Mouse (Mus musculus) hindbrain, embryonic 12.5 days (tissue): ENCODE data around the gene Mapk1ip1l. TPM values are rescaled to one million over a fixed set of nuclear protein-coding genes. Genes with fewer than 3 reads are reported as not detected.

Source experiments
- ATAC-seq: fragments of 200-750 bp; cut with Nextera tagmentation; 2 replicates; pipeline ENCODE4 v1.8.0; 2017; ENCODE audit warnings: moderate TSS enrichment; ENCODE audit not compliant: low FRiP score
- H3K27ac ChIP-seq: fragments of 300-500 bp; sonication (generic); 2 replicates; pipeline ENCODE4 v1.5.1; 2016; ENCODE audit warnings: mild to moderate bottlenecking
- H3K27me3 ChIP-seq: fragments of 300-500 bp; sonication (generic); 2 replicates; pipeline ENCODE4 v1.6.1; 2016; ENCODE audit warnings: mild to moderate bottlenecking
- H3K36me3 ChIP-seq: fragments of 300-500 bp; sonication (generic); 2 replicates; pipeline ENCODE4 v1.6.1; 2016; ENCODE audit warnings: mild to moderate bottlenecking
- H3K4me1 ChIP-seq: fragments of 300-500 bp; sonication (generic); 2 replicates; pipeline ENCODE4 v1.6.1; 2016
- H3K4me2 ChIP-seq: fragments of 300-500 bp; sonication (generic); replicated peaks from 2 replicates; pipeline ENCODE4 v1.6.1; 2016; ENCODE audit warnings: mild to moderate bottlenecking
- H3K4me3 ChIP-seq: fragments of 300-500 bp; sonication (generic); 2 replicates; pipeline ENCODE4 v1.5.1; 2016; ENCODE audit warnings: mild to moderate bottlenecking
- H3K9ac ChIP-seq: fragments of 300-500 bp; sonication (generic); 2 replicates; pipeline ENCODE4 v1.6.1; 2016; ENCODE audit warnings: mild to moderate bottlenecking, moderate library complexity
- H3K9me3 ChIP-seq: fragments of 300-500 bp; sonication (generic); replicated peaks from 2 replicates; pipeline ENCODE4 v1.6.1; 2016; ENCODE audit warnings: mild to moderate bottlenecking
- WGBS: fragments of 180-500 bp; shearing (Covaris S2); methylation state at CpG from one replicate; pipeline ENCODE4 v1.1.7; 2016; 5-methylcytosine and 5-hydroxymethylcytosine counted together
- polyA plus RNA-seq: library from polyadenylated mRNA; unstranded; fragments of >200 nt; fragmentation: Nextera tagmentation; extraction: Ambion mirVana; gene quantifications from 2 replicates; pipeline ENCODE4 v1.2.1, GENCODE M21; 2016

Gene Mapk1ip1l
- 79.8 and 85.3 TPM in 2 replicates for polyA plus RNA-seq

GRCm38 (mm10) chr14:47297785-47298407, at the start of gene Mapk1ip1l:
TSS of gene Mapk1ip1l (plus strand) at chr14:47298266.
- Histone ChIP-seq H3K9me3 (no peaks in the 10 kb centered on the region), H3K4me3 (peak within 1 kb of the TSS; percentile 91), H3K27me3 (no peaks in the 10 kb centered on the region), H3K36me3 (no peaks in the 10 kb centered on the region), H3K4me2 (peak within 1 kb of the TSS; percentile 82), H3K4me1 (peaks cover 23% of the 10 kb centered on the region), H3K9ac (peak within 1 kb of the TSS; percentile 99), H3K27ac (peak within 1 kb of the TSS; percentile 99)
- peak; percentile 90 for ATAC-seq
- WGBS, result 2% methylated on average over 34 of the region's 34 CpGs

GRCm38 (mm10) chr14:47249839-47250238, 48.2 kb upstream of the Mapk1ip1l start:
- 89% methylated on average over 6 of the region's 6 CpGs for WGBS
- no peak overlapping the region for H3K9ac ChIP-seq
- no peaks in the 10 kb centered on the region for H3K4me1 ChIP-seq
- no peak overlapping the region for H3K4me3 ChIP-seq
- H3K4me2 ChIP-seq, result no peak overlapping the region
- no peaks in the 10 kb centered on the region for H3K27me3 ChIP-seq
- peaks cover 52% of the 10 kb centered on the region for H3K36me3 ChIP-seq
- no peaks in the 10 kb centered on the region for H3K9me3 ChIP-seq
- no peak overlapping the region for H3K27ac ChIP-seq
- ATAC-seq, result no peak

DNA sequence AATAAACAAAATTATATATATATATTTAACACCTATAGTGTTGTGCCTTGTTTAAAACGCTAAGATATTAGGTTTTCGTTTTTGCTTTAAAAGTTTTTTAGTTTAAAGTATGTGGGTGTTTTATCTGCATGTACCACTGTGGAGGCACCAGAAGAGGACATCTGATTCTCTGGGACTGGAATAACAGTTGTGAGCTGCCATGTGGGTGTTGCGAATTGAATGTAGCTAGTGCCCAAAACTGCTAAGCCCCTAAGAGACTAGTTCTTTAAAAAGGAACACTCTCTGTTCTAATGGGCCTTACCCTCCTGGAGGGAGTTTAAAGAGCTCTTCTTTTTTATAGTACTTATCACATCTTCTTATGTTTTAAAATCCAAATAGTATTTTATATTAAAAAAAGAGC, 33.2 kb upstream of the Mapk1ip1l start:
- 96% methylated on average over 3 of the region's 3 CpGs for WGBS
- Histone ChIP-seq H3K4me3 (no peak overlapping the region), H3K9me3 (no peaks in the 10 kb centered on the region), H3K27ac (no peak overlapping the region), H3K4me2 (no peak overlapping the region), H3K36me3 (peaks cover 54% of the 10 kb centered on the region), H3K27me3 (no peaks in the 10 kb centered on the region), H3K4me1 (no peaks in the 10 kb centered on the region), H3K9ac (no peak overlapping the region)
- no peak for ATAC-seq

GRCm38 (mm10) chr14:47265829-47266228, 32.2 kb upstream of the Mapk1ip1l start:
- H3K27ac ChIP-seq, result no peak overlapping the region
- H3K27me3 ChIP-seq, result no peaks in the 10 kb centered on the region
- H3K9me3 ChIP-seq, result no peaks in the 10 kb centered on the region
- H3K36me3 ChIP-seq, result peaks cover 53% of the 10 kb centered on the region
- H3K4me3 ChIP-seq, result no peak overlapping the region
- no peak overlapping the region for H3K4me2 ChIP-seq
- no peak for ATAC-seq
- no peak overlapping the region for H3K9ac ChIP-seq
- H3K4me1 ChIP-seq, result no peaks in the 10 kb centered on the region
- 93% methylated on average over 8 of the region's 8 CpGs for WGBS

GRCm38 (mm10) chr14:47269056-47269455, 29.0 kb upstream of the Mapk1ip1l start:
- Histone ChIP-seq H3K4me2 (no peak overlapping the region), H3K9me3 (no peaks in the 10 kb centered on the region), H3K9ac (no peak overlapping the region), H3K36me3 (peaks cover 55% of the 10 kb centered on the region), H3K27me3 (no peaks in the 10 kb centered on the region), H3K27ac (no peak overlapping the region), H3K4me3 (no peak overlapping the region), H3K4me1 (no peaks in the 10 kb centered on the region)
- WGBS, result 94% methylated on average over 4 of the region's 4 CpGs
- ATAC-seq, result no peak

DNA sequence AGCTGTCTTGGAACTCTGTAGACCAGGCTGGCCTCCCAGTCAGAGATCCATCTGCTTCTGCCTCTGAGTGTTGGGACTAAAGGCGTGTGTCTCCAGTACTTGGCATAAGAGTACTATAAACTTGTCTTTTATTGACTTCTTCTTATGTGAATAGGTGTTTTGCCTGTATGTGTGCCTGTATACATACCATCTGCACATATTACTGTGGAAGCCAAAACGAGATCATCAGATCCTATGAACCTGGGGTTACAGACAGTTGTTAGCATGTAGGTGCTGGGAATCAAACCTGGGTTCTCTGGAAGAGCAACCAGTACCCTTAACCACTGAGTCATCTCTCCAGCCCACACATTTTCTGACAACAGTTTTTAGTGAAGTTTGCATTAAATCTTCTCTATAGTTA, 28.4 kb upstream of the Mapk1ip1l start:
- no peaks in the 10 kb centered on the region for H3K27me3 ChIP-seq
- no peaks in the 10 kb centered on the region for H3K9me3 ChIP-seq
- H3K4me3 ChIP-seq, result no peak overlapping the region
- 97% methylated on average over 2 of the region's 2 CpGs for WGBS
- H3K27ac ChIP-seq, result no peak overlapping the region
- 0 out of 2 replicates have a peak, but pooled peaks cover 2% of the 10 kb centered on the region for H3K4me1 ChIP-seq
- no peak for ATAC-seq
- no peak overlapping the region for H3K4me2 ChIP-seq
- H3K36me3 ChIP-seq, result peaks cover 55% of the 10 kb centered on the region
- no peak overlapping the region for H3K9ac ChIP-seq

GRCm38 (mm10) chr14:47273751-47274150, 24.3 kb upstream of the Mapk1ip1l start:
- H3K4me2 ChIP-seq, result no peak overlapping the region
- H3K4me1 ChIP-seq, result peaks cover 12% of the 10 kb centered on the region
- no peak overlapping the region for H3K4me3 ChIP-seq
- ATAC-seq, result no peak
- H3K36me3 ChIP-seq, result peaks cover 28% of the 10 kb centered on the region
- H3K9ac ChIP-seq, result no peak overlapping the region
- no peak overlapping the region for H3K27ac ChIP-seq
- no peaks in the 10 kb centered on the region for H3K27me3 ChIP-seq
- 76% methylated on average over 3 of the region's 3 CpGs for WGBS
- H3K9me3 ChIP-seq, result no peaks in the 10 kb centered on the region

- no peak overlapping the region for H3K9ac ChIP-seq
- H3K4me3 ChIP-seq, result peak overlapping the region; percentile 86
- H3K27me3 ChIP-seq, result no peaks in the 10 kb centered on the region
- H3K4me1 ChIP-seq, result peaks cover 12% of the 10 kb centered on the region
- no peak for ATAC-seq
- no peak overlapping the region for H3K27ac ChIP-seq
- 19% methylated on average over 3 of the region's 3 CpGs for WGBS
- peaks cover 19% of the 10 kb centered on the region; the same call in 1 of the 2 replicates for H3K36me3 ChIP-seq
- H3K9me3 ChIP-seq, result no peaks in the 10 kb centered on the region
- H3K4me2 ChIP-seq, result peak overlapping the region; percentile 65
These were observed 22.6 kb upstream of the Mapk1ip1l start for GRCm38 (mm10) chr14:47275417-47275816.

- Histone ChIP-seq H3K4me2 (peak overlapping the region; percentile 65), H3K36me3 (peaks cover 14% of the 10 kb centered on the region; the same call in 1 of the 2 replicates), H3K9ac (peak overlapping the region; percentile 90), H3K9me3 (no peaks in the 10 kb centered on the region), H3K27ac (peak overlapping the region; percentile 97), H3K4me1 (peaks cover 12% of the 10 kb centered on the region), H3K4me3 (peak overlapping the region; percentile 86), H3K27me3 (no peaks in the 10 kb centered on the region)
- peak; percentile 7 for ATAC-seq
- WGBS, result 3% methylated on average over 22 of the region's 22 CpGs
These were observed 21.9 kb upstream of the Mapk1ip1l start for GRCm38 (mm10) chr14:47276036-47276603.

DNA sequence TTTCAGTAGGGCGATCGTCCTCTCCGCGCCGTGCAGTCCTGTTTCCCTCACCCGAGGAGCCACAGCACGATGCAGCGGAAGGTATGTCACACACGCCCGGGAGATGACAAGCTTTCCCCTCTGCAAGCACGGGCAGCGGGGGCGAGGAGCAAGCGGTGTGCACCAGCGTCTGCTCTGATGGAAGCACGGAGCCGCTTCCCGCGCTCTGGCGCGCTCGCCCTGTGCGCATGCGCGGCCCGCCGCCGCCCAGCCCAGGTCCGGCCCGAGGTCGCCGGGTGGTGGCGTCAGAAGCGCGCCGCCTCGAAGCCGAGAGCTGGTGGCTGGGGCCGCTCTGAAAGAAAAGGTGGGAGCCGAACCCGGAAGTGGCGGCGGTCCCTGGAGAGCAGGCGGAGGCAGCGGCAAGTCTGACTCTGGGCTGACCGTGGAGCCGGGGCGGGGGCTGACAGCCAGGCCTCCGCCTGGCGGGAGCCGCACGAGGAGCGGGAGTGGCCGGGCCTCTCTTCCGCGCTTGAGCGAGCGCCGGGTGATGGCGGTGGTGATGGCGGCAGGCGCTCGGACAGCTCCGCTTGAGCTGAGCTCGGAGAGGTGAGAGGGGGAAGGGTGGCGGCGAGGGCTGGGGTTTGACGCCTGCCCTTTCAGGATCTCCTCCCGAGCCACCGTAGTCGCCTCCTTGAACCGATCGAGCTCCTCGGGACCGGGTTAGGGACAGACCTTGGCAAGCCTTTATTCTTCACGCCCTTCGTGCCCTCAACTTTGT, 21.3 kb upstream of the Mapk1ip1l start, which contains the start of the genes Wdhd1 and Socs4:
TSS of gene Wdhd1 (minus strand) at position 221 of the 757 bp plus-strand sequence.
TSS of gene Socs4 (plus strand) at position 295 of the 757 bp plus-strand sequence.
- WGBS, result under 1% methylated on average over 77 of the region's 77 CpGs
- Histone ChIP-seq H3K36me3 (peaks cover 7% of the 10 kb centered on the region; the same call in 1 of the 2 replicates), H3K27ac (peak within 1 kb of the TSS; percentile 97), H3K4me2 (peak within 1 kb of the TSS; percentile 65), H3K4me3 (peak within 1 kb of the TSS; percentile 86), H3K27me3 (no peaks in the 10 kb centered on the region), H3K9me3 (no peaks in the 10 kb centered on the region), H3K4me1 (peaks cover 12% of the 10 kb centered on the region), H3K9ac (peak within 1 kb of the TSS; percentile 90)
- peak; percentile 96 for ATAC-seq

GRCm38 (mm10) chr14:47279058-47279457, 19.0 kb upstream of the Mapk1ip1l start:
- Histone ChIP-seq H3K27ac (no peak overlapping the region), H3K4me3 (no peak overlapping the region), H3K4me2 (no peak overlapping the region), H3K9me3 (no peaks in the 10 kb centered on the region), H3K36me3 (0 out of 2 replicates have a peak, but pooled peaks cover 3% of the 10 kb centered on the region), H3K9ac (no peak overlapping the region), H3K4me1 (peaks cover 12% of the 10 kb centered on the region), H3K27me3 (no peaks in the 10 kb centered on the region)
- 82% methylated on average over 2 of the region's 2 CpGs for WGBS
- ATAC-seq, result no peak

DNA sequence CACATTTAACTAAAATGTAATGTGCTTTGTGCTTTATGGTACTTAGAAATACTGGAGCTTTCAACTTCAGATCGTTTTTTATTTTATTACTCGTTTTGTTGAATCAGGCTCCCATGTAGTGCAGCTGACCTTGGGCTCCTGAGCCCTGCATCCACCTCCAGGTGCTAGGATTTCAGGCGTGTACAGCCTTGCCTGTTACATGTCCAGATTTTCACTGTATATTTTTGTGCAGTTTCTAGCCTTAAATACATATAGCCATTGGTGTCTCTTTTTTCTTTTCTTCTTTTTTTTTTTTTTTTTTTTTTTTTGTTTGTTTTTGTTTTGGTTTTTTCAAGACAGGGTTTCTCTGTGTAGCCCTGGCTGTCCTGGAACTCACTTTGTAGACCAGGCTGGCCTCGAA, 16.5 kb upstream of the Mapk1ip1l start:
- Histone ChIP-seq H3K9ac (no peak overlapping the region), H3K27ac (no peak overlapping the region), H3K4me1 (peaks cover 4% of the 10 kb centered on the region; the same call in 1 of the 2 replicates), H3K4me3 (no peak overlapping the region), H3K27me3 (no peaks in the 10 kb centered on the region), H3K36me3 (0 out of 2 replicates have a peak, but pooled peaks cover 3% of the 10 kb centered on the region), H3K9me3 (no peaks in the 10 kb centered on the region), H3K4me2 (no peak overlapping the region)
- ATAC-seq, result no peak
- WGBS, result 92% methylated on average over 4 of the region's 4 CpGs
